Mouse (Mus musculus) kidney, adult 9 months (tissue): ENCODE data around the gene Esp24.
"Not testable (repeated sequence)": the region's sequence is repeated elsewhere in the genome, so short reads cannot be mapped to it uniquely, and the experiment has no call there.

Source experiments
- DNase-seq: peaks from one replicate; pipeline ENCODE4 v3.0.0; 2022

Esp24 gene

DNA sequence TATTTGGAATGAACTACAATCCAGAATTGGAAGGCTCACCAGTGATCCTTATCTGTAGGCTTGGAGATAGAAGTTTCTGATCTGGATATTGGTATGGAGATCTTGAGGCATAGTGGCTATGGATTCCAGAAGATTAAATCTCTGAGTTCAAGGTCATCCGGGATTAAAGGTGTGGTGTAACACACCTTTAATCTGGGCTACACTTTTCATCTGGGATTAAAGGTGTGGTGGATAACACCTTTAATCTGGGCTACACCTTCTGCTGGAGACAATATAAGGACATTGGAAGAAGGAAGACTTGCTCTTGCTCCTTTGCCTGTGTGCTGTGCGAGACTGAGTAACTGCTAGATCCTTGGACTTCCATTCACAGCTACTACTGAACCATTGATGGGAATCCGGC lies at the start of gene Esp24:
Esp24 (plus strand) TSS at position 301 of the 400 bp plus-strand sequence.
- not testable (repeated sequence) for DNase-seq

DNA sequence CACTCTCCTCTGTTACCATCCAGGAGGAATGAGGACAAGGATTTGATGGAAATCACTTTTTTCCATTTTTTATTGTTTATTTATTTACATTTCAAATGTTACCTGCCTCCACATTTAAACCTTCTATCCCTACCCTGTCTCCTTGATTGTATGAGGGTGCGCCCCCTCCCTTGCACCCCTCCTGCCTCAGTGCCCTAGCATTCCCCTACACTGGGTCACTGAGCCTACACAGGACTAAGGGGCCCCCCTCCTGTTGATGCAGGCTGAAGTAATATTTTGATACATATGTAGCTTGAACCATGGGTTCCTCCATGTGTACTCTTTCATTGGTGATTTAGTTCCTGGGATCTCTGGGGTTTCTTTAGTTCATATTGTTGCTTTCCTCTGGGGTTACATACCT lies 26.6 kb upstream of the Esp24 start:
- no peak for DNase-seq

DNA sequence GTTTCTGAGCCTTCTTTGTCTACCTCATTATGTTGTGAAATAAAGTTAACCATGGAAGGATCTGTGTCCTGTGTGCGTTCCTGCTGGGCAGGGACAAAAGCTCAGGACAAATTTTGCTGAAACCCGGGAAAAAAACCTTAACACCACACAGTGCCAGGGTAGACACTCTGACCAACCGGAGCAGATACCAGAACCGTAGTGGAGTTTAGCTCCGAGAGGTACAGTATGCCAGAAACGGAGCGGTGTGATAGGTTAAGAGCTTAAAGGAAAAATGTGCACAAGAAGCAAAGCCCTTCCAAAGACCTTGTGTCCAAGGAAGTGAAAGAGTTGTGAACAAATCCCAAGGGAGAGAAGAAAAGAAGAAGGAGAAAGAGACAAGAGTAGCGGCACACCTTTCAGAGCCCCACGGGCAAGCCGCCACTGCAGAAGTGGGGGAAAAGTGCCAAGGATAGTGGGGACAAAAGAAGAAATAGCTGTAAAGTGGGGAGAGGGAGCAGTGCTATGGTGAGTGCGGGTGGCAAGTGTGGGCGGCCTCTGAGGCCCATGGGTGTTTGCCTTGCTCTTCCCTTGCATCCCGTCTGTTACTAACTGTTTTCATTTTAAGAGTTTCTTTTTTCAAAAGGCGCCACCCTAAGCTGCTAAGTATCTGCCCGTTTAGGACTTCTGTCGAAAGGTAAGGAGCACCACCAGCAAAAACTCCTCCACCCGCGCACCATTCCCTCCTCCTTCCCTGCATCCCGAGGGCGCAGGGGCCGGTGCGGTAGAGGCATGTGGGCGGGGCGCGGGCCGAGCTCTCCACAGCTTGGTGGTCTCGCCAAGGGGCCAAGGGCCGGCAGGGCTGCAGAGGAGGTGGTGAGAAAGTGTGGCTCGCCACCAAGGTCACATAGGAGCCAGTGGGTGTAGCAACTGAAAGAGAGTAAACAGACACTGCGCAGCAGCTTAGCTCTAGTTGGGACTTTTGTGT lies 25.5 kb upstream of the Esp24 start:
- DNase-seq, result no peak

- DNase-seq, result no peak
Observed at GRCm38 (mm10) chr17:39017184-39017583, 19.3 kb upstream of the Esp24 start.

DNA sequence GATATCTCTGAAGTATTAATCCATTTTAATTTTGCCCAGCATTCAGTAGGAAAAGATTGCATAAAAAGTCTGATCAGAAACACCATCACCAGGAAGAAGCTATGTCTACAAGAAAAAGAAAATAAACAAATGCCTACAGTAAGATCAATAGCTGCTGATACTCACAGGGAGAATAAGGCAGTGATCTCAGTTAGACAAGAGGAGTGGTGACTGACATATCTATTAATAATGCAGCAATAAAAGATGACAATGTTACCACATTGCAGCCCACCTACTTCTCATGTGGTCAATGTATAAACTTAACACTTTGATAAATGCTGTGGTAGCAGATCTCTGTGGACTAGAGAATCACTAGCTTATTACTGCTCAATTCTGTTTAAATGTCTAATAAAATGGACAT lies 6.7 kb downstream of the Esp24 start, which contains the start of gene Gm21903:
Gm21903 (minus strand) TSS at position 101 of the 400 bp plus-strand sequence.
- DNase-seq, result no peak

DNA sequence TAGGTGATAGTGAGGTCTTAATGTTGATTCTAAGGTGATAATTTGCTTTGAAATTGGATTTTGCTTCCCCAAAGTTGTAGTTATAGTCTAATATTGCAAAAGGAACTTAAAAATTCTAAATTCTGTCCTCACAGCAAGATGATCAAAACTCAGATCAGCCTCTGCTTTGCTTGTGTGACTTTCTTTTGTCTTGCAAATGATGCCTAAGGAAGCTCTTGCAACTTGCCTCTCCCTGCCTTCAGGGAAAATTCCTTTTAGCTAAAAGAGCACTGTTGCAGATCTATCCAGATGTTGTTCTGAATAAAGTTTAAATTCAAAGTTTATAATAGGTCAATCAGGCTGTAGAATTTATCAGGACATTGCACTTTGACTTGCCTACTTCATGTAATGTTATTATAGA lies 27.1 kb downstream of the Esp24 start:
- DNase-seq, result no peak

GRCm38 (mm10) chr17:39076937-39077336 lies 40.4 kb downstream of the Esp24 start, which contains the start of gene Esp23:
Gene Esp23, minus strand, starts transcription at chr17:39077037.
- no peak for DNase-seq
